Mouse (Mus musculus): ENCODE measurements around the gene Skap2. TPM values are rescaled to one million over a fixed set of nuclear protein-coding genes. Genes with fewer than 3 reads are reported as not detected.

Skap2 gene
- polyA plus RNA-seq, 1 experiment from 2014 or later = 7.0 TPM

DNA sequence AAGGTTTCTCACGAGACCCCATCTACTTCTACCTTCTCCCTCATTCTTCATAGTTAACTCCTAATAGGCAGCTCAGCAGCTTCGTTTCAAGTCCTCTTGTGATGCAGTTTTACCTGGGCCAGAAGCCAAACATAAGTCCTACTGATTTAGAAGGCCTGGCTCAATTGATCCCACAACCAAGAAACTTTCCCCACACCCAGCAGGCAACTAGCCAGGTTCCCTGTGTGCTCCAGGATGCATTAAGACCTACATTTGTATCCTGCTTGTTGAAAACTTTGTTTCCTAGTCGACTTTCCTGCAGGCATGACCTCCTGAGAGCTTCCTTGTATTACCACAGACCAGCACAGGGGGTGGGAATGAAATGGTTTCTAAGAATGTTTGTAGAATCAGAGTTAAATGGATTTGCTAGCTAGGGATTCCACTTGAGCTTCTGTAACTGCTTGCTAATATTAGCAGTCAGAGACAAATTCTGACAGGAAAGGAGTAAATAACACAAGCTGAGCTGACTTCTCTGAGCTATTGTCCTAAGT, 125.4 kb downstream of the Skap2 start:
- H3K27me3 ChIP-seq (ENCODE audit: control insufficient read depth, insufficient read depth, low read depth, low read length) = no peaks in the 10 kb centered on the region
- H3K9ac ChIP-seq (ENCODE audit: low read depth, low read length) = no peak overlapping the region
- 50% methylated on average over 3 of the region's 3 CpGs for WGBS
- no peaks in the 10 kb centered on the region for H3K9me3 ChIP-seq (replicated peaks; ENCODE audit: control insufficient read depth, low read length, poor library complexity, severe bottlenecking)
- no peak for ATAC-seq
- no peak overlapping the region for H3K27ac ChIP-seq (ENCODE audit: low read length)
- peaks cover 3% of the 10 kb centered on the region; the same call in 1 of the 2 replicates for H3K4me1 ChIP-seq (ENCODE audit: control insufficient read depth, insufficient read depth, low read length)
- H3K36me3 ChIP-seq (ENCODE audit: control insufficient read depth, insufficient read depth, low read length) = no peaks in the 10 kb centered on the region
- H3K4me2 ChIP-seq (ENCODE audit: low read length) = no peak overlapping the region
- H3K4me3 ChIP-seq (ENCODE audit: low read depth, low read length) = no peak overlapping the region

DNA sequence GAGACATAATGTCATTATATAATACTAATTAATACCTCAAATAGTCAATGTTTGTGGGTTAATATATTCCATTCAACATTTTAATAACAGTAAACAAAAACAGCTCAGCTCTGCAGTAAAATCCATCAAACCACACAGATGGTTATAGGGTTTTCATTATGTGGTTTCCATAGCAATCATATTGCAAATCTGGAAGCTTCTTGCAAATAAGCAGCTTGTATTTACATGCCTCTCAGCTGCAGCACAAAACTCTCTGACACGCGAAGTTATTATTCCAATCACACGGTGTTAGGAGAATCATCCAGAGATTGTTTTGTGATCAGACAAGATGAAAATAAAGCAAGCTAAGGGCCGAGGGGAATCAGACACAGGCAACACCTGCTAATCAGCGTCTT, 129.5 kb downstream of the Skap2 start:
- WGBS = 43% methylated on average over 5 of the region's 5 CpGs
- ATAC-seq = 0 out of 2 replicates have a peak, but pooled peaks have one; percentile 17

DNA sequence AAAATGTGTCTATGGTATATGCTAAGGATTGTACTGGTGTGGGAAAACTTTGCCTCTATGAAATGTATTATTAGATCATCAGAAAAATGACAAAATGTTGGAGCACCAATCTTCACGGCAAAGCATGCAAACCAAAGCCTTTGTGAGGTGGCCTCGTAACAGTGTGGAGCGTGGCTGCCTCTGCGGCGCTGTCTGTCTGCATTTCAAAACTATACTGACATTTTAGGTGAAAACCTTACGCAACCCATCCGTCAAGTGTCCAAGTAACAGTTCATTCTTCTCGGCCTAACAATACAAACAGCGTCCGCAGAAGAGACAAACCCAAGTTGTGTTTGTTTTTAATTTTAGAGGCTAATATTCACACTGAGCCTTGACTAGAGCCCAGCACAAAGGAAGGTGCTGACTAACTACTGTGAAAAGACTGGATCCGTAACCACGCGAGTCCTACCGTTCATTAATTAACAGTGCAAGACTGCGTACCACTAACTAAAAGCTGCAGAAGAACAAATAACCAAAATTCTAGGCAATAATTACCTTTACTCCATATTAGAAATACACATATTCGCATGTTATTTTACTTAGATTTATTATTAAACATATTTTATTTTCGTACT, 130.0 kb downstream of the Skap2 start:
- no peaks in the 10 kb centered on the region for H3K36me3 ChIP-seq (ENCODE audit: control insufficient read depth, insufficient read depth, low read length)
- H3K4me3 ChIP-seq (ENCODE audit: low read depth, low read length) = no peak overlapping the region
- peaks cover 3% of the 10 kb centered on the region; the same call in 1 of the 2 replicates for H3K4me1 ChIP-seq (ENCODE audit: control insufficient read depth, insufficient read depth, low read length)
- H3K4me2 ChIP-seq (ENCODE audit: low read length) = no peak overlapping the region
- no peak overlapping the region for H3K9ac ChIP-seq (ENCODE audit: low read depth, low read length)
- H3K9me3 ChIP-seq (replicated peaks; ENCODE audit: control insufficient read depth, low read length, poor library complexity, severe bottlenecking) = no peaks in the 10 kb centered on the region
- peaks cover 6% of the 10 kb centered on the region; the same call in 1 of the 2 replicates for H3K27me3 ChIP-seq (ENCODE audit: control insufficient read depth, insufficient read depth, low read depth, low read length)
- H3K27ac ChIP-seq (ENCODE audit: low read length) = no peak overlapping the region
- 80% methylated on average over 17 of the region's 17 CpGs for WGBS
- no peak for ATAC-seq

More for the DNA sequence above, 129.5 kb downstream of the Skap2 start:
- Histone ChIP-seq H3K4me2 (ENCODE audit: low read length) (no peak overlapping the region), H3K4me1 (ENCODE audit: control insufficient read depth, insufficient read depth, low read length) (peaks cover 3% of the 10 kb centered on the region; the same call in 1 of the 2 replicates), H3K4me3 (ENCODE audit: low read depth, low read length) (no peak overlapping the region), H3K36me3 (ENCODE audit: control insufficient read depth, insufficient read depth, low read length) (no peaks in the 10 kb centered on the region), H3K9me3 (replicated peaks; ENCODE audit: control insufficient read depth, low read length, poor library complexity, severe bottlenecking) (no peaks in the 10 kb centered on the region), H3K27me3 (ENCODE audit: control insufficient read depth, insufficient read depth, low read depth, low read length) (peaks cover 6% of the 10 kb centered on the region; the same call in 1 of the 2 replicates), H3K27ac (ENCODE audit: low read length) (no peak overlapping the region), H3K9ac (ENCODE audit: low read depth, low read length) (no peak overlapping the region)

DNA sequence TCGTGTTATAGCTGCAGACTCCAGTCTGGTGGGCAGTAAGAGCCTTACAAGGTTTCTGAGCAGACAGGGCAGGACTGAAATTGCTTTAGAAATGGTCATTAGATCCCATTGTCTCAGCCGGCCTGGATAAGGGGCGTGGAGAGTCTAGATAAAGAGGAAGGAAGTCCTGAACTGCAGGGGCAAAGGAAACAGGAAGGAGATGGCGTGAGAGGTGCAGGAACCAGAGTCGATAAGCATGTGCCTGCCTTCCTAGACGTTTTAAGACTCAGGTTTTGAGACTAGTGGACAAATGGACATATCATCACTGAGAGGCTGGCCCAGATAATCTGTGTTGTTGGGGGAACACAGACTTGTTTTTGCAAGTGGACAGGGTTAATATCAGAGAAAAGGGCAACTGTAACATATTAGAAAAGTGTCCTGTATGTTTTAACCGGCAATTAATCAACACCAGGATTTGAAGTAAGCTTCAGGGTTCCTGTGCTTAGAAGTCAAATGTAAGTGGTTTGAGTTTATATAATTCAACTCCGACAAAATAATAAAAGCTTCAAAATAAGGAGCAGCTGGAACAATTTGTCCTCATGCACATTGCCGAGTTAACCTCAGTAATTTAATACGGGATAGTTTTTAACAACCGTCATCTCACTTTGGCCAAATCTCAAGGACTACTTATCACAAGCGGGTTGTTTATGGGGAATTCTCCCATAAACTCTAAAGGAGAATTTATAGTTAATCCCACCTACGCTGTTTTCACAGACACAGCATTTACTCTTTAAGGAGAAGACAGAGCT, 131.0 kb downstream of the Skap2 start:
- no peak overlapping the region for H3K9ac ChIP-seq (ENCODE audit: low read depth, low read length)
- WGBS = 68% methylated on average over 13 of the region's 13 CpGs
- H3K4me2 ChIP-seq (ENCODE audit: low read length) = no peak overlapping the region
- no peak overlapping the region for H3K27ac ChIP-seq (ENCODE audit: low read length)
- H3K27me3 ChIP-seq (ENCODE audit: control insufficient read depth, insufficient read depth, low read depth, low read length) = peaks cover 6% of the 10 kb centered on the region
- H3K36me3 ChIP-seq (ENCODE audit: control insufficient read depth, insufficient read depth, low read length) = no peaks in the 10 kb centered on the region
- peaks cover 3% of the 10 kb centered on the region; the same call in 1 of the 2 replicates for H3K4me1 ChIP-seq (ENCODE audit: control insufficient read depth, insufficient read depth, low read length)
- H3K4me3 ChIP-seq (ENCODE audit: low read depth, low read length) = no peak overlapping the region
- ATAC-seq = no peak
- no peaks in the 10 kb centered on the region for H3K9me3 ChIP-seq (replicated peaks; ENCODE audit: control insufficient read depth, low read length, poor library complexity, severe bottlenecking)

DNA sequence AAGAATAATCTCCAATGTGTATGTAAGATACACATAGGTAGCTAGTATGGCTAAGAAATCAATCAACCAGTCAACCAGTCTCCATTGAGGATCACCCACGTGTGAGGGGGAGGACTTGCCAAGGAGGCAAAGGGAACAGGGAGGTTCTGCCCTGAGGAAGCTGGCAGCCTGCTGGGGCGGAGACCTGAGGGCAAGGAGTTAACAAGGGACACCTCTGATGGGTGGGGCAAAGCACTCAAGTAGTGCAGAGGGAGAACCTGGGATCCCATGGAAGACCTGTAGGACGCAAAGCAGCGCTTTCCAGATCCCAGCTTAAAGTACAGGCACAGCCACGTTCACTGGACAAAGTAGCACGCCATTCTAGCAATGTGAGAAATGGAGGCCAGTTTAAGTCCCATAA, 131.6 kb downstream of the Skap2 start:
- Histone ChIP-seq H3K9me3 (replicated peaks; ENCODE audit: control insufficient read depth, low read length, poor library complexity, severe bottlenecking) (no peaks in the 10 kb centered on the region), H3K36me3 (ENCODE audit: control insufficient read depth, insufficient read depth, low read length) (no peaks in the 10 kb centered on the region), H3K27me3 (ENCODE audit: control insufficient read depth, insufficient read depth, low read depth, low read length) (peaks cover 6% of the 10 kb centered on the region), H3K4me3 (ENCODE audit: low read depth, low read length) (no peak overlapping the region), H3K4me1 (ENCODE audit: control insufficient read depth, insufficient read depth, low read length) (peaks cover 3% of the 10 kb centered on the region; the same call in 1 of the 2 replicates), H3K4me2 (ENCODE audit: low read length) (no peak overlapping the region), H3K27ac (ENCODE audit: low read length) (no peak overlapping the region), H3K9ac (ENCODE audit: low read depth, low read length) (no peak overlapping the region)
- 63% methylated on average over 6 of the region's 6 CpGs for WGBS
- no peak for ATAC-seq

DNA sequence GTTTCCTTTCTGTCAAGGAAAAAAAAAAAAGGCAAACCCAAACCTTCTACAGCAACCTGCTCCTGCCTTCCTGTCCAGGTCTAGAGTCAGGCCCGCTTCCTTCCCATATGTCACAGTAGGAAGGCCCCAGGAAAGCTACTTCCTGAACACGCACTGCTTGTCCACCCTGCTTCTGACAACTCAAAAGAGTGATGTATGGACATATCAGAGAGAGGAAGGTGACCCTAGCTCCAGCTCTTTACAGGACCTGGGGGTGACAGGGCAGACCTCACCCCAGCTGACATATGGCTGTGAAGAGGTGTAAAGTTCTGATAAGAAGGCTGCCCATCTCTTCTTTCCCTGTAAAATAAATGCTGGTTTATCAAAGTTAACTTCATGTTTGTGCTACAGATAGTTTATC, 133.8 kb downstream of the Skap2 start:
- WGBS = 91% methylated on average over 2 of the region's 2 CpGs
- peaks cover 3% of the 10 kb centered on the region; the same call in 1 of the 2 replicates for H3K4me1 ChIP-seq (ENCODE audit: control insufficient read depth, insufficient read depth, low read length)
- H3K4me3 ChIP-seq (ENCODE audit: low read depth, low read length) = no peak overlapping the region
- H3K4me2 ChIP-seq (ENCODE audit: low read length) = no peak overlapping the region
- no peak overlapping the region for H3K27ac ChIP-seq (ENCODE audit: low read length)
- H3K9ac ChIP-seq (ENCODE audit: low read depth, low read length) = no peak overlapping the region
- ATAC-seq = no peak
- H3K27me3 ChIP-seq (ENCODE audit: control insufficient read depth, insufficient read depth, low read depth, low read length) = peaks cover 6% of the 10 kb centered on the region
- H3K36me3 ChIP-seq (ENCODE audit: control insufficient read depth, insufficient read depth, low read length) = no peaks in the 10 kb centered on the region
- H3K9me3 ChIP-seq (replicated peaks; ENCODE audit: control insufficient read depth, low read length, poor library complexity, severe bottlenecking) = no peaks in the 10 kb centered on the region

DNA sequence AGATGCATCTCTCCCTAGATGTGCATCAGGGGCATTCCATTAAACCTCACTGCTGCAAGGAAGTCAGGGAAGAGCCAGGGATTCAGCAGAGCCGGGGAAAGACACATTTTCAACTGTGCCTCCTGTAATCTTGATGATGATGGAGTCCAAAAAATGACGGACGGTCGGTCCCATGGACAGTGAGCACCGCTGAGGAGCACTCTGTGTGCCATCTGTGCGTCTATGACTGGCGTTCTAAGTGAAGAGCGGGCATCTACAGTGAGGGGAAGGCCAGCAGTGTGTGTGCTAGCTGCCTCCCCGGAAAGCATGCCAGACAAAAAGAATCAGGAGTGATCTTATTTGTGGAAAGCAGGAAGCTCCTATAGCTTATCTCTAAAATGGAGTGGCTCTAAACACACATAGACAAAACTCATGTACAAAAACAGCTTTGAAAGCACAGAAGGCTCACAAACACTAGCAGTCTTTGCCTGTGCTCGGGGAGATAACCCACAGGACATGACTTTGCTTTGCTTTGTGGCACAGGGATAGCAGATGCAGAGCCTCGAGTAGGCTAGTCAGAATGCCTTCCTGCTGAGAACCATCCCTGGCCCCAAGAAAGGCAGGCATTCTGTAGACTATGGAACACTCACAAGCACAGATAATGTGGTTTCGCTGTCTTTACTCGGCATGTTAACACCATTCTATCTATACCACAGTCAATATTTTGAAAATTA, 135.4 kb downstream of the Skap2 start:
- ATAC-seq = no peak
- H3K27me3 ChIP-seq (ENCODE audit: control insufficient read depth, insufficient read depth, low read depth, low read length) = peaks cover 6% of the 10 kb centered on the region
- no peak overlapping the region for H3K9ac ChIP-seq (ENCODE audit: low read depth, low read length)
- H3K4me1 ChIP-seq (ENCODE audit: control insufficient read depth, insufficient read depth, low read length) = no peaks in the 10 kb centered on the region
- 73% methylated on average over 13 of the region's 13 CpGs for WGBS
- H3K9me3 ChIP-seq (replicated peaks; ENCODE audit: control insufficient read depth, low read length, poor library complexity, severe bottlenecking) = no peaks in the 10 kb centered on the region
- H3K36me3 ChIP-seq (ENCODE audit: control insufficient read depth, insufficient read depth, low read length) = no peaks in the 10 kb centered on the region
- no peak overlapping the region for H3K27ac ChIP-seq (ENCODE audit: low read length)
- no peak overlapping the region for H3K4me2 ChIP-seq (ENCODE audit: low read length)
- H3K4me3 ChIP-seq (ENCODE audit: low read depth, low read length) = no peak overlapping the region

DNA sequence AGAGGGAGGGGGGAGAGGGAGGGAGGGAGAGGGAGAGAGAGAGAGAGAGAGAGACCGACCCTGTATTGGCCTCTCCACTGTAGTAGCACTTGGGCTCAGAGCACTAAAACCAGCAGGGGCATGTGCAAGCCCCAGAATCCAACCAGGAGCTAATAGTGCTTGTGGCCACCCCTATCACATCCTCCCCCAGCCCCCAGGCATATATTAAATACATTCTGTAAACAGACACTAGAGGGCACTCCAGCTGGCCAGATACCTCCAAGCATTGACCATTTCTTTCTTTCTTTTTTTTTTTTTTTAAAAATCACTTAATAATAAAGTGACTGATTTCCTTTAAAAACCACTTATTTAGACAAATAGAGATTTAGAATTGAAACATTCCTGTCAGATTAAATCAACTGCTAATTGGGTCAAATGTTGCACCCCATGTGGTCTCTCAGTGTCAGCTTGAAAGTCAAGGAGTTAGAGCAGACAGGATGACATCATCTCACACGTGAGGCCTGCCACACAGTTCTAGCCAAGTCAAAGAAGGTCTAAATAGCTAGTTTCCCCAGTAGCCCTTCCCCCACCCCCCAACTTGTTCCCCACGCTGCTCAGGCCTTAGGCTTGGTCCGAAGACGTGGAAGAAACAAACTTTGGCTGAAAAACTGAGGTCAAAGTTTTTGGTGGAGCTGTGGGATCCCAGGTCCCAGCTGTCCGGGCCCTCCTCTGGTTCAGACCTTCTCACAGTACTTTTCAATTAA, 136.3 kb downstream of the Skap2 start:
- H3K27ac ChIP-seq (ENCODE audit: low read length) = no peak overlapping the region
- WGBS = 38% methylated on average over 6 of the region's 6 CpGs
- no peak for ATAC-seq
- no peak overlapping the region for H3K4me3 ChIP-seq (ENCODE audit: low read depth, low read length)
- no peaks in the 10 kb centered on the region for H3K9me3 ChIP-seq (replicated peaks; ENCODE audit: control insufficient read depth, low read length, poor library complexity, severe bottlenecking)
- H3K9ac ChIP-seq (ENCODE audit: low read depth, low read length) = no peak overlapping the region
- H3K4me2 ChIP-seq (ENCODE audit: low read length) = no peak overlapping the region
- no peaks in the 10 kb centered on the region for H3K36me3 ChIP-seq (ENCODE audit: control insufficient read depth, insufficient read depth, low read length)
- peaks cover 4% of the 10 kb centered on the region for H3K27me3 ChIP-seq (ENCODE audit: control insufficient read depth, insufficient read depth, low read depth, low read length)
- no peaks in the 10 kb centered on the region for H3K4me1 ChIP-seq (ENCODE audit: control insufficient read depth, insufficient read depth, low read length)
